Mouse (Mus musculus) olfactory bulb, adult 2 months (tissue): ENCODE data around the gene Crispld2.

Source experiments
- CTCF ChIP-seq: fragments of 200-500 bp; IDR thresholded peaks from 2 replicates; pipeline ENCODE4 v1.5.1; 2012; ENCODE audit warnings: low read depth, mild to moderate bottlenecking, low read length, moderate library complexity; ENCODE audit not compliant: insufficient read depth
- POLR2A ChIP-seq: fragments of 200-500 bp; IDR thresholded peaks from 2 replicates; pipeline ENCODE4 v1.6.1; 2012; ENCODE audit warnings: mild to moderate bottlenecking, low read depth, low read length, moderate library complexity; ENCODE audit not compliant: insufficient read depth

- no peak for TF ChIP-seq CTCF
- no peak for TF ChIP-seq POLR2A
These were observed 22.1 kb upstream of the Crispld2 start for GRCm38 (mm10) chr8:119970169-119970568.
